Mouse (Mus musculus): ENCODE results near the gene Snx29. TPM values are rescaled to one million over a fixed set of nuclear protein-coding genes. Genes with fewer than 3 reads are reported as not detected.

Gene Snx29
- polyA plus RNA-seq, 1 experiment from 2014 or later = 14.3 TPM

- no peak for DNase-seq (ENCODE audit: low spot score)
- WGBS = 86% methylated on average over 6 of the region's 6 CpGs
- Histone ChIP-seq H3K27ac (no peak overlapping the region), H3K27me3 (ENCODE audit: control insufficient read depth, insufficient read depth, low read length) (no peaks in the 10 kb centered on the region), H3K4me2 (replicated peaks) (no peak overlapping the region), H3K9ac (no peak overlapping the region), H3K4me3 (replicated peaks; ENCODE audit: low read length) (no peak overlapping the region), H3K9me3 (ENCODE audit: control insufficient read depth, low read length) (no peaks in the 10 kb centered on the region), H3K4me1 (replicated peaks; ENCODE audit: control insufficient read depth, insufficient read depth, low read length) (no peaks in the 10 kb centered on the region), H3K36me3 (replicated peaks; ENCODE audit: control insufficient read depth, insufficient read depth) (no peaks in the 10 kb centered on the region)
- ATAC-seq (ENCODE audit: low FRiP score) = no peak
These were observed 336.5 kb downstream of the Snx29 start for GRCm38 (mm10) chr16:11659111-11659720.

- H3K4me3 ChIP-seq (replicated peaks; ENCODE audit: low read length) = no peak overlapping the region
- DNase-seq (ENCODE audit: low spot score) = no peak
- no peaks in the 10 kb centered on the region for H3K36me3 ChIP-seq (replicated peaks; ENCODE audit: control insufficient read depth, insufficient read depth)
- no peak overlapping the region for H3K4me2 ChIP-seq (replicated peaks)
- no peaks in the 10 kb centered on the region for H3K9me3 ChIP-seq (ENCODE audit: control insufficient read depth, low read length)
- H3K27me3 ChIP-seq (ENCODE audit: control insufficient read depth, insufficient read depth, low read length) = no peaks in the 10 kb centered on the region
- WGBS = 91% methylated on average over 13 of the region's 13 CpGs
- H3K9ac ChIP-seq = no peak overlapping the region
- H3K4me1 ChIP-seq (replicated peaks; ENCODE audit: control insufficient read depth, insufficient read depth, low read length) = no peaks in the 10 kb centered on the region
- ATAC-seq (ENCODE audit: low FRiP score) = no peak
- H3K27ac ChIP-seq = no peak overlapping the region
These were observed 342.4 kb downstream of the Snx29 start for GRCm38 (mm10) chr16:11664896-11665705.

- H3K27ac ChIP-seq = no peak overlapping the region
- H3K27me3 ChIP-seq (ENCODE audit: control insufficient read depth, insufficient read depth, low read length) = no peaks in the 10 kb centered on the region
- ATAC-seq (ENCODE audit: low FRiP score) = no peak
- H3K36me3 ChIP-seq (replicated peaks; ENCODE audit: control insufficient read depth, insufficient read depth) = no peaks in the 10 kb centered on the region
- H3K9me3 ChIP-seq (ENCODE audit: control insufficient read depth, low read length) = no peaks in the 10 kb centered on the region
- WGBS = 91% methylated on average over 6 of the region's 6 CpGs
- DNase-seq (ENCODE audit: low spot score) = no peak
- H3K4me3 ChIP-seq (replicated peaks; ENCODE audit: low read length) = no peak overlapping the region
- no peak overlapping the region for H3K9ac ChIP-seq
- H3K4me2 ChIP-seq (replicated peaks) = no peak overlapping the region
- H3K4me1 ChIP-seq (replicated peaks; ENCODE audit: control insufficient read depth, insufficient read depth, low read length) = no peaks in the 10 kb centered on the region
These were observed 343.2 kb downstream of the Snx29 start for GRCm38 (mm10) chr16:11665869-11666268.

GRCm38 (mm10) chr16:11668375-11668774 is 345.7 kb downstream of the Snx29 start:
- DNase-seq (ENCODE audit: low spot score) (no peak), ATAC-seq (ENCODE audit: low FRiP score) (no peak)
- peak overlapping the region; percentile 66; the same call in 1 of the 2 replicates for H3K27ac ChIP-seq
- no peaks in the 10 kb centered on the region for H3K27me3 ChIP-seq (ENCODE audit: control insufficient read depth, insufficient read depth, low read length)
- H3K9ac ChIP-seq = no peak overlapping the region
- H3K36me3 ChIP-seq (replicated peaks; ENCODE audit: control insufficient read depth, insufficient read depth) = no peaks in the 10 kb centered on the region
- no peak overlapping the region for H3K4me3 ChIP-seq (replicated peaks; ENCODE audit: low read length)
- H3K4me2 ChIP-seq (replicated peaks) = no peak overlapping the region
- H3K4me1 ChIP-seq (replicated peaks; ENCODE audit: control insufficient read depth, insufficient read depth, low read length) = no peaks in the 10 kb centered on the region
- H3K9me3 ChIP-seq (ENCODE audit: control insufficient read depth, low read length) = no peaks in the 10 kb centered on the region
- 90% methylated on average over 1 of the region's 1 CpGs for WGBS

- no peak overlapping the region for H3K4me3 ChIP-seq (replicated peaks; ENCODE audit: low read length)
- H3K27ac ChIP-seq = peak overlapping the region; percentile 66; the same call in 1 of the 2 replicates
- WGBS = 27% methylated on average over 1 of the region's 1 CpGs
- H3K27me3 ChIP-seq (ENCODE audit: control insufficient read depth, insufficient read depth, low read length) = no peaks in the 10 kb centered on the region
- no peak overlapping the region for H3K9ac ChIP-seq
- no peaks in the 10 kb centered on the region for H3K36me3 ChIP-seq (replicated peaks; ENCODE audit: control insufficient read depth, insufficient read depth)
- no peaks in the 10 kb centered on the region for H3K4me1 ChIP-seq (replicated peaks; ENCODE audit: control insufficient read depth, insufficient read depth, low read length)
- no peak overlapping the region for H3K4me2 ChIP-seq (replicated peaks)
- ATAC-seq (ENCODE audit: low FRiP score) (no peak), DNase-seq (ENCODE audit: low spot score) (no peak)
- no peaks in the 10 kb centered on the region for H3K9me3 ChIP-seq (ENCODE audit: control insufficient read depth, low read length)
These were observed 346.2 kb downstream of the Snx29 start for GRCm38 (mm10) chr16:11668878-11669277.

- Histone ChIP-seq H3K27me3 (ENCODE audit: control insufficient read depth, insufficient read depth, low read length) (no peaks in the 10 kb centered on the region), H3K36me3 (replicated peaks; ENCODE audit: control insufficient read depth, insufficient read depth) (no peaks in the 10 kb centered on the region), H3K9me3 (ENCODE audit: control insufficient read depth, low read length) (no peaks in the 10 kb centered on the region), H3K4me3 (replicated peaks; ENCODE audit: low read length) (no peak overlapping the region), H3K27ac (0 out of 2 replicates have a peak overlapping the region, but pooled peaks have one; percentile 27), H3K9ac (no peak overlapping the region), H3K4me1 (replicated peaks; ENCODE audit: control insufficient read depth, insufficient read depth, low read length) (no peaks in the 10 kb centered on the region), H3K4me2 (replicated peaks) (no peak overlapping the region)
- 65% methylated on average over 7 of the region's 9 CpGs for WGBS
- peak; percentile 56; the same call in 1 of the 2 replicates for ATAC-seq (ENCODE audit: low FRiP score)
- DNase-seq (ENCODE audit: low spot score) = peak; percentile 43
These were observed 347.7 kb downstream of the Snx29 start for GRCm38 (mm10) chr16:11670251-11670970.

- H3K4me3 ChIP-seq (replicated peaks; ENCODE audit: low read length) = no peak overlapping the region
- no peak overlapping the region for H3K4me2 ChIP-seq (replicated peaks)
- no peaks in the 10 kb centered on the region for H3K4me1 ChIP-seq (replicated peaks; ENCODE audit: control insufficient read depth, insufficient read depth, low read length)
- H3K9me3 ChIP-seq (ENCODE audit: control insufficient read depth, low read length) = no peaks in the 10 kb centered on the region
- 0 out of 2 replicates have a peak overlapping the region, but pooled peaks have one; percentile 27 for H3K27ac ChIP-seq
- DNase-seq (ENCODE audit: low spot score) (no peak), ATAC-seq (ENCODE audit: low FRiP score) (peak; percentile 52; the same call in 1 of the 2 replicates)
- 51% methylated on average over 6 of the region's 6 CpGs for WGBS
- H3K27me3 ChIP-seq (ENCODE audit: control insufficient read depth, insufficient read depth, low read length) = no peaks in the 10 kb centered on the region
- H3K36me3 ChIP-seq (replicated peaks; ENCODE audit: control insufficient read depth, insufficient read depth) = no peaks in the 10 kb centered on the region
- H3K9ac ChIP-seq = no peak overlapping the region
These were observed 348.2 kb downstream of the Snx29 start for GRCm38 (mm10) chr16:11670971-11671310.

GRCm38 (mm10) chr16:11676006-11676405 is 353.3 kb downstream of the Snx29 start:
- WGBS = 45% methylated on average over 4 of the region's 4 CpGs
- DNase-seq (ENCODE audit: low spot score) (no peak), ATAC-seq (ENCODE audit: low FRiP score) (no peak)
- Histone ChIP-seq H3K4me1 (replicated peaks; ENCODE audit: control insufficient read depth, insufficient read depth, low read length) (no peaks in the 10 kb centered on the region), H3K36me3 (replicated peaks; ENCODE audit: control insufficient read depth, insufficient read depth) (no peaks in the 10 kb centered on the region), H3K9ac (no peak overlapping the region), H3K27me3 (ENCODE audit: control insufficient read depth, insufficient read depth, low read length) (no peaks in the 10 kb centered on the region), H3K4me3 (replicated peaks; ENCODE audit: low read length) (no peak overlapping the region), H3K4me2 (replicated peaks) (no peak overlapping the region), H3K27ac (no peak overlapping the region), H3K9me3 (ENCODE audit: control insufficient read depth, low read length) (no peaks in the 10 kb centered on the region)

GRCm38 (mm10) chr16:11685264-11685663 is 362.6 kb downstream of the Snx29 start:
- Histone ChIP-seq H3K36me3 (replicated peaks; ENCODE audit: control insufficient read depth, insufficient read depth) (no peaks in the 10 kb centered on the region), H3K27me3 (ENCODE audit: control insufficient read depth, insufficient read depth, low read length) (no peaks in the 10 kb centered on the region), H3K9ac (no peak overlapping the region), H3K4me2 (replicated peaks) (no peak overlapping the region), H3K9me3 (ENCODE audit: control insufficient read depth, low read length) (no peaks in the 10 kb centered on the region), H3K4me1 (replicated peaks; ENCODE audit: control insufficient read depth, insufficient read depth, low read length) (no peaks in the 10 kb centered on the region), H3K27ac (no peak overlapping the region), H3K4me3 (replicated peaks; ENCODE audit: low read length) (no peak overlapping the region)
- no peak for ATAC-seq (ENCODE audit: low FRiP score)
- no peak for DNase-seq (ENCODE audit: low spot score)
- 96% methylated on average over 9 of the region's 9 CpGs for WGBS
